Mouse (Mus musculus): Measurements from ENCODE around the gene Stt3b.

Stt3b gene

GRCm38 (mm10) chr9:115310346-115311222 is at the start of gene Stt3b:
TSS of gene Stt3b (minus strand) at chr9:115310421.
- DNase-seq, result peak; percentile 99 to 100

- DNase-seq, result no peak
Measured at GRCm38 (mm10) chr9:115358421-115358820, 48.2 kb upstream of the Stt3b start.

GRCm38 (mm10) chr9:115357996-115358395 is 47.8 kb upstream of the Stt3b start:
- DNase-seq, result no peak

GRCm38 (mm10) chr9:115356731-115357458 is 46.7 kb upstream of the Stt3b start:
- no peak for DNase-seq

GRCm38 (mm10) chr9:115355972-115356371 is 45.8 kb upstream of the Stt3b start:
- no peak for DNase-seq

- DNase-seq, result no peak
Measured at GRCm38 (mm10) chr9:115349741-115350512, 39.7 kb upstream of the Stt3b start.

- DNase-seq, result no peak
Measured at GRCm38 (mm10) chr9:115349106-115349505, 38.9 kb upstream of the Stt3b start.

- DNase-seq, result no peak
Measured at GRCm38 (mm10) chr9:115344930-115345329, 34.7 kb upstream of the Stt3b start.

- no peak for DNase-seq
Measured at GRCm38 (mm10) chr9:115341576-115341975, 31.4 kb upstream of the Stt3b start.

GRCm38 (mm10) chr9:115340212-115340815 is 30.1 kb upstream of the Stt3b start:
- peak in 1 of 2 experiments; percentile 12 for DNase-seq

GRCm38 (mm10) chr9:115338816-115339215 is 28.6 kb upstream of the Stt3b start:
- peak; percentile 36 to 68 for DNase-seq

- no peak for DNase-seq
Measured at GRCm38 (mm10) chr9:115333016-115333415, 22.8 kb upstream of the Stt3b start.

GRCm38 (mm10) chr9:115332339-115332738 is 22.1 kb upstream of the Stt3b start:
- DNase-seq, result no peak

GRCm38 (mm10) chr9:115330861-115331476 is 20.7 kb upstream of the Stt3b start:
- DNase-seq, result no peak

GRCm38 (mm10) chr9:115326533-115326890 is 16.3 kb upstream of the Stt3b start:
- no peak for DNase-seq

- DNase-seq, result no peak
Measured at GRCm38 (mm10) chr9:115325831-115326532, 15.8 kb upstream of the Stt3b start.

- DNase-seq, result no peak
Measured at GRCm38 (mm10) chr9:115323572-115323971, 13.4 kb upstream of the Stt3b start.

- no peak for DNase-seq
Measured at GRCm38 (mm10) chr9:115322385-115322784, 12.2 kb upstream of the Stt3b start.

GRCm38 (mm10) chr9:115321052-115321451 is 10.8 kb upstream of the Stt3b start:
- DNase-seq, result no peak

GRCm38 (mm10) chr9:115320156-115320555 is 9.9 kb upstream of the Stt3b start:
- no peak for DNase-seq

- DNase-seq, result no peak
Measured at GRCm38 (mm10) chr9:115318621-115319375, 8.6 kb upstream of the Stt3b start.
